Mouse (Mus musculus): ENCODE measurements around the gene Slc25a26.
"Not testable (repeated sequence)": the region's sequence is repeated elsewhere in the genome, so short reads cannot be mapped to it uniquely, and the experiment has no call there.

The Slc25a26 gene

DNA sequence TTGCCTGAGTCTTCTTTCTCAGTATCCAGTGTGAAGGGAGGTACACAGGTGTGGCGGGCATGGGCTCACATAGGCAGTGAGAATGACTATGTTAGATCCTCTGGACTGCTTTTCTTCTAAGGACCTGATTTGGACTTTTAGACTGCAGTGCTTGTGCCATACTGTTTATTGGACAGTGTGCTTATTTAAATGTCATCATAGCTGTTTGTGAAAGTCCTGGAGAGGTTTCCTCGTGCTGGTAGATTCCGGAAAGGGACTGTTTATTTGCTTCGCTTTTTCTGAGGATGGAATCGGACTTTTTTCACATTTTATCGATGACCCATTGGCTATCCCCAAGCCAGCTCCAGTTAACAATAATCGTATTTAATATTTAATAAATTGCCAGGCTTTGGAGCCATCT, 50.7 kb downstream of the Slc25a26 start:
- no peak for DNase-seq (ENCODE audit: low read depth, low spot score)

DNA sequence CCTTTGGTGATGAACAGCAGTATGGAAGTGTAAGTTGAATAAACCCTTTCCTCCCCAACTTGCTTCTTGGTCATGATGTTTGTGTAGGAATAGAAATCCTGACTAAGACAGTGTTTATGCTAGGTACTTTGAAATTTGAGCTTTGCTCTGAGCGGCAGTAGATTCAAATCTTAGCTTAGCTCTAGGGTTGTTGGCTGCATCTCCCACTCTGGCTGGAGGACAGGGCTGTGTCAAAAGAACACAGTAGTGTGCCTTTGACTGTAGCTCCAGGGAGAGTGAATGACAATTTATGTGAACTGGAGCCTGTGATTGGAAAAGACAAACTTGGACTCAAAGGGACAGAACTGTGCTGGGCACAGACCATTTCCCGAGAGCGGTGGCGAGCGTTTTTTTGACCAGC, 53.0 kb downstream of the Slc25a26 start:
- no peak for DNase-seq (ENCODE audit: low read depth, low spot score)

DNA sequence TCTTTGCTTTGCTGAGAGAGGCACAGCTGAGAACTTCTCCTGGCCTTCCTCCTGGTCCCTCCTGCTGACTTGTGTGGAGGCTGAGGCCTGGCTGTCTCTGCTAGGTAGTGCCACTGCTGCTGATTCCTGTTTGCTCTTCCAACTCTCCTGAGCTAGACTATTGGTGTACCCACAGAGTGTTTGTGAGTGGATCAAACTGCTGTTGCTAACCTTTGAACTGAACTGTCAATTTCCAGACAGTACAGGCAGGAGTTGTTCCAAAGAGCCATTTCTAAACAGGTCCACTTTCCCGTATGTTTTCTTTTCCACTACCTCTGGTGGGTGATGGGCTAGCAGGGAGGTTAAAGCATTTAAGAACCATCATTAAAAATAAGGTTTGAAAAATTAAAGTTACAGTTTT, 58.5 kb downstream of the Slc25a26 start:
- DNase-seq (ENCODE audit: low read depth, low spot score): not testable (repeated sequence)

DNA sequence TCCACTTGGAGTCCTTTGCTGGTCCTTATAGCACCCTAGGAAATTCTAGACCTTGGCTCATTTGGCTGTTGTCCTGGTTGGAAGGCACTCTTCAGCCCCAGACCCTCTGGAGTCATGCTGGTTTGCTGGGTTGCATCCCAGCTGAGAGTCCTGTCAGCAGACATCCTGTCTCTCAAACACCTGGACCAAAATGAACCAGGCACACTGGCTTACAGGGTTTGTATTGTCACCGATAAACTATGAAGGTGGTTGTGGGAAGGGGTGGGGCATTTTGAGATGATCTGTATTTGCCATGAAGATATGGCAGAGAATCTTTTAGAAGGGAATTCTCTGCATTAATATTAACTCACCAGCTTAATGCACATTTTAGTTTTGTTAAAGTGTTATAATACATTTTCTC, 60.8 kb downstream of the Slc25a26 start:
- DNase-seq (ENCODE audit: low read depth, low spot score): no peak

DNA sequence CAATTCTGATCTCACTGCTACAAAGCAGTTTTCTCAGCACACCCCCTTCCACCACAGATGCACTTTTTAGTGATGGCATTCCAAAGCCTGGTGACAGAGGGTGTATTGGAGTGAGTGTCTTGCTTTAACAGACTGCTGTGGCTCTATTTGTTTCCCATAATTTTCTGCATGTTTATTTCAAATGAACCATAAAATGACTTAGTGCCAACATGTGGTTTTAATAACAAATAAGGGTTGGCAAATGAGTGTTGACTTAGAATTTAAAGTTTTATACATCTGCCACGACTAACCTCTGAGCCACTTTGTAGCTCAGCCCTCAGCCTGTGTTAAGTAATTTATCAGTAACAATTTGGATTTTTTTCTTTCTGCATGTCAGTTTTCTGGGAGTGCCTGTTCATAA, 61.2 kb downstream of the Slc25a26 start:
- DNase-seq (ENCODE audit: low read depth, low spot score): no peak

DNA sequence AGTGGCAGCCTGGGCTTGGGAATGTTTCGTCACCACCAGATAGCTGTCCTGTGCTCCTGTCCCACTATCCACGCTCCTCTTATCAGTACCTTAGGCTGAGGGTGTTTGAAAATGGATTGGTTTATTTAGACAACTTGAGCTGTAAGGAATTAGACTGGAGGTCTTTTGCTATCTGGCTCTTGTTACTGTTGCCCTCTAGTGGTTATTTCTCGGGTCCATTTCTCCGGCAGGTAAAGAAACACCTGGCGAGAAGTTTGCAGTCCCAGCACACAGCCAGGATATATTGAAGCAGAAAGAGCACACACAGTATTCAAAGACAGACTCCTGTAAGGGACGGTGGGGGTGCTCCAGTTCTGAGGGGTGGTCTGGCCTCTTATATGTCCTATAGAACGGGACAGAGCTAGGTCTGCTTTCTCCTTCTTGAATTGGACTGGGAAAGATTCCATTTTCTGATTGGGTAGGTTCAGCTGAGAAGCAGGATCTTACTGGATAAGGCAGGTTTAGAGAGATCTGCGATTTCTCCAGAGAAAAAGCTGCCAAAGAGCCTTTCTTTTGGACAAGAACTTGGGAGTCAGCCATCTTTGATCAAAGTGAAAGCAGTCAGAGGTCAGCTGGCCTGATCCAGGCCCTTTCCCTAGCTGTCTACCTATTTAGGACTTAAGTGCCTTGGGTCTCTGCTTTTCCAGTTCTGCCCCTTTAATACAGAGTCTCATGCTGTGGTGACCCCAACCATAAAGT, 63.2 kb downstream of the Slc25a26 start:
- DNase-seq (ENCODE audit: low read depth, low spot score): no peak

DNA sequence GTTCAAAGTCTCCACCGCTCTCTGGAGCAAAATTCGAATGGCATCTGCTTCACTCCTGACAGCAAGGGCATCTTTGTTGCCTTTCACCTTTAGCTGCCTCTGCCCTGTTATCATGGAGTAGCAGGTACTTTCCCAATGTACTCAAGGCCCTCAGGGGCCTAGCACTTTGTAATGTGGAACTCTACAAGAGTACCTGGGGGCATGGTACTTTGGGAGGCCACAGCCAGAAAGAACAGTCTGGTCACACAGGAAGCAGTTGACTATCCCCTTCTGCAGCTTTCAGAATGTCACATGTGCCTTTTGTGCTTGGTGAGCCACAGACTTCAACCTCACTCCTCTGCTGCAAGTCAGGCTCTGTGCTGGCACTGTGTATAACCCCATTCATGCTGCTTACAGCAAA, 65.6 kb downstream of the Slc25a26 start:
- no peak for DNase-seq (ENCODE audit: low read depth, low spot score)

DNA sequence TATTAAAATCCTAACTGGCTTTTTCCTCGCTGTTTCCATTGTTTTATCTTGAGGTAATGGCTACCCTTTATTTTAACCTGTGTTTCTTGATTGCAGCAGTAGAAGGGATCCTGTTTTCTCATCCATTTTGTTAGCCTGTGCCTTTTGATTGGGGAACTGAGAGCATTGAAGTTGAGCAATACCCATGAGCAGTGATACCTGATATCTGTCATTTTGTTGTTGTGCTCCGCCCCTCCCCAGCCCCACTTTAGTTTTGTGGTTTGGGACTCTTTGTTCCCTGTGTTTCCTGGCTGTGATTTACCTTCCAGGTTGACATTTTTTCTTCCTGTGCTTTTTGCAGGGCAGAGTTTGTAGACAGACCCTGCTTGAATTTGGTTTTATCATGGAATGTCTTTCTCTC, 67.9 kb downstream of the Slc25a26 start:
- DNase-seq (ENCODE audit: low read depth, low spot score): no peak

DNA sequence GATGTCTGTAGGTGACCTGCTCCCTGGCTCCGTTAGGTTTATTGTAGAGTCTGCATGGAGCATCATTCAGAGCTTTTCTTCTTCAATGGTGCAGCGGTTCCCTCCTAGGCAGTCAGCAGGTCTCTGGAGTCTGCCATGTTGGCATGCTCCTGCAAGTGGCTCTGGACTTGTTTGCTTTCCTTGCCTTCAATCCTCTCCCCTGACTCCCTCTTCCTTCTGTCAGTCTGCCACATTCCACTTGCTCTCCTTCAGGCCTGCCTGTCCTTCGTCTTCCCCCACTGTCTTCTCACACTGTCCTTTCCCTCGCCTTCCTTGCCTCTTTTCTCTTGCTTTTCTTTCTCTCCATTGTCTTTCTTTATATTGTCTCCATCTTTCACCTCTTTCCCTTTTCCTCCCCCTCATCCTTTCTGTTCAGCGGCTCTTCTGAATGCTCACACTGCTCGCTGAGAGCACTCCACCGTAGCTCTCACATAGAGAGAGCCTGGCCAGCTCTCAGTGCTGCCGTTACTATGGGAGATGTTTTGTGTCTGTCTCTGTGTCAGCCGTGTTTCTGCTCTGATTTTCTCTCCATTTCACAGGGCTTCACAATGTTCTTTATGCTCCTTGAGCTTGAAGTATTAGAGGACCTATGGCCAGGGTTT, 75.5 kb downstream of the Slc25a26 start:
- no peak for DNase-seq (ENCODE audit: low read depth, low spot score)

DNA sequence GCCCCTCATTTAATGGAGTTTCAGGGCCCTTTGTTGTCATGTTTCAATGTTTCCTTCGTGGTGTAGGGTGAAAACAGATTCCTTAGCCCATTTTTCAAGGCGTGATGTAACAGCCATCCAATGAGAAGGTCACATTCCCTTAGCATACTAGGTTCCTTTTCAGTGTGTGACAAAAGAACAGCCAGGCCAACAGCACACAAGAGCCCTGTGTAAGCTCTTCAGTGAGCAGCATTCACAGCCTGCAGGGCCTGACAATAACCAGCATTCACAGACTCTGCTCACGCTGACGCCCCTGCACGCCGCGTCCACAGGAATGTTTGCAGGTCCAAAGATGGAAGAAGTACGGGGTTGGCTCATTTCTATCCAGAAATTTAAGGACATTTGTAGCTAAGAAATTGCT, 77.9 kb downstream of the Slc25a26 start:
- no peak for DNase-seq (ENCODE audit: low read depth, low spot score)

DNA sequence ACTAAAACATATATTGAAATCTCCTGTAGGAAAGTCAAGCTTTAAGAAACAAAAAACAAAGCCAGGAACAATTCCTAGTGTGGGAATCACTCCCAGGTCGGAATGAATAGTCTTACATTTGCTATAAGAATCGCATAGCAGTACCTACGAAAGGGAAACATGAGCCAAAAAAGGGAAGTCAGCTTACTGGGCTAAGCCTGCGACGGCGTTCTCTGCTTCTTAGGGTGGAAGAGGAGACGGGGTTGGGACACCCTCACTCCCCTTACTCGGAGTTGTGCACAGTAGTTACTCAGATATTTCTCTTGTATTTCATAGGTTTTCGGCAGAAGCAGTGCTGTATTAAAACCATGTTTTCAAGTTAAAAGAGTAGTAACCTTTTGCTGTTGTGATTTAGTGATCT, 81.9 kb downstream of the Slc25a26 start:
- DNase-seq (ENCODE audit: low read depth, low spot score): no peak

DNA sequence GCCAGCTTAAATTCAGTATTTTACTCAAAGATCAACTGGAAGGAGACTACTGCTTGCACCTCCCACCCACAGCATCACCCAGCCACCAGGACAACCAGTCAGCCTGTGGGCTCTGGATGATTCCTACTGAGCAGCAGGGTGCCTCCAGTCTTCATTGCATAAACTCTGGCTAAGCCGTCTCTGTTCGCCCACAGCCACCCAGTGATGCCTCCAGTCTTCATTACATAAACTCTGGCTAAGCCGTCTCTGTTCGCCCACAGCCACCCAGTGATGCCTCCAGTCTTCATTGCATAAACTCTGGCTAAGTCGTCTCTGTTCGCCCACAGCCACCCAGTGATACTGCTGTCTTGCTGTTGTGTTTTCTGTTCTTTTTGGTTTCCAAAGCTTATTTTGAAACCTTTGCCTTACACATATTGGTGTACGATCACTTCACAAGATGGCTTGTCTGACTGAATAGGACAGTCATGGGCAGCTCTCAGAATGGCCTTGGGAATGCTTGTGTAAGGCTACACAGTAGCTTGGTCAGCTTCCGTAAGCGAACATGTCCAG, 84.1 kb downstream of the Slc25a26 start:
- DNase-seq (ENCODE audit: low read depth, low spot score): no peak

DNA sequence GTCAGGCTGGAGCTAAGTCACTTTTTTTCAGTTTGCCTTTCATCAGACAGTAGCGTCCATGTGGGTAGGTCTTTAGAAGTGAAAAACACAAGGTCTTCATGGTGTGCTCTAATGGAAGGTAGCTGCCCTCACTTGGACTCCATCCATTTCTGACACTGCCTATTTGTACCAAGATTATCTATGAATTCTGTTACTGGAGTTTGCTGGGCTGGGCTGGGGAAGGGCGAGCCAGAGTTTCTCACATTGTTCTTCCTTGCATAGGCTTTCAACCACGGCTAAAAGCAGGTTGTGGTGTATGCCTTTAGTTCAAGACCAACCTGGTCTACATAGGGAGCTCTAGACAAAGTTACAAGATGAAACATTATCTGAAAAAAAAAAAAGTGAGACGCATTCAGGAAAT, 84.8 kb downstream of the Slc25a26 start:
- no peak for DNase-seq (ENCODE audit: low read depth, low spot score)

DNA sequence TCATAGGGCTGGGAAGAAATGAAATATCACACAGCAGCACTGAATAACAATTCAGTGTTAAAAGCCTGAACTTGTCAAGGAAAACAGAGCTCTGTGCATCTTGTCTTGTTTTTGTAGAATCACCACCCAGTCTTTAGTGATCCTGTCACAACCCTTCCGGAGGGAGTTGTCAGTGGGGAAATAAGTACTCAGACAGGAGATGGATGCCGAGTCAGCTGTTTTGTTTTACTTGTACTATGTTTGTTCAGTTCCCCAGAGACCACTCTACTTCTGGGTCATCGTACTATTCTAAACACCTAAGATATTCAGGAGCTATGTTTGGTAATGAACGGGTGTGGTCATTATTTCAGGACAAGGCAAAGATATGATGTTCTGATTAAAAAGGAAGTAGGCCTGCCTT, 88.2 kb downstream of the Slc25a26 start:
- DNase-seq (ENCODE audit: low read depth, low spot score): no peak

DNA sequence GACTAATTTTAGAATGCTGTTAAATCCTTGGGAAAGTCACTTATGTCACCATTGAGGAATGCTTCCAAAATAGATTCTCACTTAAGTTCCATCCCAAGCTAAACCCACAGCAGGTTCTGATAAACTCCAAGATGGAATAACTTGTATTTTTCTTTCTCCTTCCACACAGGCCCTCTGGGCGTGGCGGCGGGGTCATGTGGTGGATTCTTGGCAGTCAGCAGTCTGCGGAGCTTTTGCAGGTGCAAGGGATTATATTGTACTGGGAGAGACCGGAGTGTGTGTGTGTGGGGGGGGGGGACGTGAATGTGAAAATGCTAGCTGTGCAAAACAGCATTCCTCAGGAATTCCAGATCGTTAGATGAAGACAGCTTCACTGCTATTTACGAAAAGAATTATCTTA, 92.1 kb downstream of the Slc25a26 start:
- no peak for DNase-seq (ENCODE audit: low read depth, low spot score)

DNA sequence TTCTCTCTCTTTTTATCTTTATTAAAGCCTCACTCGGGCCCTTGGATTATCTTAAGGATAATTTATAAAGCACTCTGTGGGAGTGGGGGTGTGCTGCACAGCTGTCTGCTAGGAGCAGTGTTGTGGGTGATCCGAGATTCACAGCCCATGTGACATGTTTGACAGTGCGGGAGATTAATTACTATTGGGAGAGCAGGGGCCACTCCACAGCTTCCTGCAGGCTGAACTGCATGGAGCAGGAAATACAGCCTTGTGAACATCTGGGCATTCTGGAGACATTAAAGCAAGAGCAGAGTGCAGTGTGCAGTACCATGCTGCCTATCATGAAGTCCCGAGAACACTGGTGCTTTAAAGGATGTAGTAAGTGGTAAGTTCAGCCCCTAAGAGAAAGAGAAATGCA, 92.6 kb downstream of the Slc25a26 start:
- DNase-seq (ENCODE audit: low read depth, low spot score): no peak

DNA sequence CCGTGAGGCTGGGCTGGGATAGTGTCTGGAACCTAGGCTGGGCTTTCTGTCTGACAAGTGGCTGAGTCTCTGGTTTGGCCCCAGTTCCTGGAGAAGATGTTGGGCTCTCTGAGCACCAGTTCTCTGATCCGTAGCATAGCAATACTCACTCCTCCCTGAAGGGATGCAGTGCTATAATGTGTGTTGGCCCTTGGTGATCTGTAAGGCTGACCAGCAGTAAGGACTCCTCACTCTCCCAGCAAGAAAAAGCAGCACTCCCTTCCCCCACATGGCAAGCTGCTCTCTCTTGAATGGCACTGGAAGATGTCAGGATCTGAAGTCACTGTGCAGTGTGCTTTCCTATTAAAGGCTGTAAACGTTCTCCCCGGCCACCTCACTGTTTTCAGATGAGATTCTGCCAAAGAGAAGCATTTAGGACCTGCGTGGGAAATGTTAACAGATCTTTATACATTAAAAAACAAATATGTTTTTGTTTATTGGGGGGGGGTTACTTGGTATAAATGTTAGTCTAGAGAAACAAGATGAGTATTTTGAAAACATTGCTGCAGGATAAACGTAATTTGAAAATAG, 94.0 kb downstream of the Slc25a26 start:
- no peak for DNase-seq (ENCODE audit: low read depth, low spot score)

DNA sequence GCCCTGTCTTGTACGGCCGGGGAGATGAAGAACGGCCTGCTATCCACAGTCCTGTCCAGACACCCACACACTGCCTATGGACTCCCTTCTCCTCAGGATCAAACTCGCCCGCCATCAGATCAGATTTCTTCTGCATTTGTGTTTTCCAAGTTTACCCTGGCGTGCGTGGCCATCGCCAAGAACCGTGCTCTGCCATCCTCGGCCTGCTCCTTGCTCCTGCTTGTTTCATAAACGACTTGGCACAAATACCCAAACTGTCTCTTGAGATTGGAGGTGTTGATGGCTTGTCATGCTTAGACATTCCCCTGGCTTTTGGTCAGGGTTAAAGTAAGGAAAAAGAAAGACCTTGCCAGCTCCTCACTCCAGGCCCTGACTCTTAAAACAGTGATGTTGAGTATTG, 94.6 kb downstream of the Slc25a26 start:
- DNase-seq (ENCODE audit: low read depth, low spot score): no peak

DNA sequence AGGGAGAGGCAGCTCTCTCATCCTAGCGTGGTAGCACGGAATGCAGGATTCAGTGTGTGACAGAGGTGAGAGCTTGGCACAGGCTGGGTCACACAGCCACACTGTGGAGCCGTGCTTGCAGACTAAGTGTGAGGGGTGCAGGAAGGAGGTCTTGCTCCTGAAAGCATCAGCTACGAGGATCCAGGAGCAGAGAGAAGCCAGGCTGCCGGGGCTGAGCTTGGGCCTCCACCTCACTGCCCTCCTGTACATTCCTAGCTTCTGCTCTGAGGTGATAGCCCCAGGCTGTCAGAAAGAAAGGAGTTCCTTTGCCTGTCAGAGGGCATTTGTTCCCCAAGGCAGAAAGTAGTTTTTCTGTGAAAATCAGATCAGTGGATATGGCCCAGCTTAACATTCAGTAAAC, 95.1 kb downstream of the Slc25a26 start:
- no peak for DNase-seq (ENCODE audit: low read depth, low spot score)

DNA sequence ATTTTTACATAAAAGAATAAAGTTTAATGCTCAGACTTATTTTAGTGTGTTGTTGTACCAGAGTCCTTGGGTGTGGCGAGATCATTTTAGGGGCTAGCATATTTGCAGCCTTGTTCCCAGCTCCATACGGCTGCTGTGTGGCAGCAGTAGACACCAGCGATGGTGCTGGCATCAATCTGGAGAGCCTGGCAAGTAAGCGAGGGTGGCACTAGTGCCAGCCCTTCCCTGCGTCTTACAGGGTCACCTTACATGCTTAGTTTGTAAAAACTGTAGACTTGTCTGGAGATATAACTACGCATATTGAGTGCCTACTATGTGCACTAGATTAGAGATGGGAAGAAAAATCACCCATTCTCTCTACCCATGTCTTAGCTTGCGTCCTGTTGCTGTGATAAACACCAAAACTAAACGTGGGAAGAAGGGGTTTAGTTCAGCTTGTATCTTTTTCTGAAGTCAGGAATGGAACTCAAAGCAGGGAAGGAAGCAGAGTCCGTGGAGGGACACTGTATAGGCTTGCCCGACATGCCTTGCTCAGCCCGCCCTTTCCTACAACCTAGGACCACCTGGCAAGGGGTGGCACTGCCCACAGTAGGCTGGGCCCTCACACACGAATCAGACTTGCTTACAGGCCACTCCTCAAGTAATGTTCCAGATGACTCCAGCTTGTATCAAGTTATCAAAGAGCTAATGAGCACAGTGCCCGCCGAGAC, 96.1 kb downstream of the Slc25a26 start:
- no peak for DNase-seq (ENCODE audit: low read depth, low spot score)

DNA sequence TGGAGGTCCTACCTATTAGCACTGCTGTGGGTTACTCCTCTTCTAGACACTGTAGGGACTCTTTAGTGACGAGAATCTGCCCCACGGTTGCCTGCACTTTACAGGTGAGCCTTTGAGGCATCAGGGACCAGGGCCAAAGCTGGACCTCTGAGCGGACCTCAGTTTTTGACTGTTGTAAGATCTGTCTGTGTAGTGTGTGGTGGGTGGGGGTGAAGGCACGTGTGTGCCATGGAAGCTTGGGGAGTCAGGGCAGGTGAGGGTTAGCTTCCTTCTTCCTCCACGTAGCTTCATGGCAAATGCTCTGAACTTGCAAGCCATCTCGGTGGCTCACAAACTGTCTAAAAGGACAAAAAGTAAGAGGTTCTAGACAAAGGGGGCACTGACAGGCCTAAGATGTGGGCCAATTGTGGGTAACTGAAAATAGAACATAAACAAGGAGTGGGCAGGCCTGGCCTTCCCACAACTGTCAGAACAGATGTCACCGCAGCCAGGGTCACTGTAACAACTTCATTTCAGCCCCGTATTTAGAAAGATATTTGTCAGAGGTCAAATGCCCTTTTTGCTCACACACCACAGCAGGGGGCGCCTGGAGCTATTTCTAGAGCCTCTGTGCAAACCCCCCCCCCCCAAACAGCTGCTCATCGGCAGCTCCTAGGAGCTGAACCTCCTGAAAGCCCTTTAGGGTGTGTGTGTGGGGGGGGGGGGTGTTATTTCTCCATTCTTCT, 96.8 kb downstream of the Slc25a26 start:
- no peak for DNase-seq (ENCODE audit: low read depth, low spot score)

DNA sequence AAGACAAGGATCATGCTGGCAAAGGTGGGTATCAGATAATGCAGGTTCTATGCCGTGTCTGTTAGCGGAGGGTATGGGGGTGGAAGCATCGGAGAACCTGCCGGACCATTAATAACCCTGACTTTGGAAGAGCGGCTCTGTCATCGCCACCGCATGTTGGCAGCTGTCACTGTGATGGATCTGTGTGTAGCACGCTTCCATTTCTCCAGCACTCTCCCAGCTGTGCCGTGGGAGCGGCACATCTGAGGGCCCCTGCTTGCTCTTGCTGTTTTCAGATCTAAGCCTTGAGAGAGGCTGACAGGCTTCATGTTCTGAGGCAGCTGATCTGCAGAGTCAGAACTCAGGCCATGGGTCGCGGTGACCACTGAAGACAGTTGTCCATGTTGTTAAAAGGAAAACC, 98.3 kb downstream of the Slc25a26 start:
- DNase-seq (ENCODE audit: low read depth, low spot score): no peak
